Mouse (Mus musculus): Measurements from ENCODE around the gene Sowahd. TPM values are rescaled to one million over a fixed set of nuclear protein-coding genes. Genes with fewer than 3 reads are reported as not detected.

Sowahd gene
- polyA plus RNA-seq, 1 experiment from 2014 or later, result not detected

GRCm38 (mm10) chrX:37084318-37084926 lies 35.8 kb downstream of the Sowahd start:
- DNase-seq (ENCODE audit: low spot score) (no peak), ATAC-seq (ENCODE audit: low FRiP score) (peak; percentile 48)
- Histone ChIP-seq H3K4me3 (ENCODE audit: low read depth, low read length) (peak overlapping the region; percentile 58), H3K27me3 (ENCODE audit: control insufficient read depth, insufficient read depth, low read length) (no peaks in the 10 kb centered on the region), H3K4me2 (replicated peaks; ENCODE audit: low read depth, low read length) (peak overlapping the region; percentile 58), H3K36me3 (ENCODE audit: control insufficient read depth, insufficient read depth, low read length) (no peaks in the 10 kb centered on the region), H3K9ac (ENCODE audit: low read depth, low read length) (peak overlapping the region; percentile 78), H3K27ac (ENCODE audit: low read depth, low read length) (peak overlapping the region; percentile 77), H3K9me3 (ENCODE audit: control insufficient read depth, low read length) (no peaks in the 10 kb centered on the region), H3K4me1 (replicated peaks; ENCODE audit: control insufficient read depth, insufficient read depth, low read length) (no peaks in the 10 kb centered on the region)
- 15% methylated on average over 19 of the region's 19 CpGs for WGBS

- ATAC-seq (ENCODE audit: low FRiP score), result peak; percentile 95
- no peaks in the 10 kb centered on the region for H3K27me3 ChIP-seq (ENCODE audit: control insufficient read depth, insufficient read depth, low read length)
- H3K9ac ChIP-seq (ENCODE audit: low read depth, low read length), result peak within 1 kb of the TSS; percentile 78
- peak within 1 kb of the TSS; percentile 77 for H3K27ac ChIP-seq (ENCODE audit: low read depth, low read length)
- WGBS, result 11% methylated on average over 38 of the region's 38 CpGs
- H3K4me2 ChIP-seq (replicated peaks; ENCODE audit: low read depth, low read length), result peak within 1 kb of the TSS; percentile 58
- no peaks in the 10 kb centered on the region for H3K36me3 ChIP-seq (ENCODE audit: control insufficient read depth, insufficient read depth, low read length)
- peak within 1 kb of the TSS; percentile 58 for H3K4me3 ChIP-seq (ENCODE audit: low read depth, low read length)
- DNase-seq (ENCODE audit: low spot score), result peak; percentile 88
- H3K4me1 ChIP-seq (replicated peaks; ENCODE audit: control insufficient read depth, insufficient read depth, low read length), result no peaks in the 10 kb centered on the region
- no peaks in the 10 kb centered on the region for H3K9me3 ChIP-seq (ENCODE audit: control insufficient read depth, low read length)
These were observed 36.4 kb downstream of the Sowahd start, which contains the start of gene Rpl39 for GRCm38 (mm10) chrX:37084927-37085660. Rpl39 (minus strand) TSS chrX:37085402.

- Histone ChIP-seq H3K27me3 (ENCODE audit: control insufficient read depth, insufficient read depth, low read length) (no peaks in the 10 kb centered on the region), H3K4me1 (replicated peaks; ENCODE audit: control insufficient read depth, insufficient read depth, low read length) (no peaks in the 10 kb centered on the region), H3K4me2 (replicated peaks; ENCODE audit: low read depth, low read length) (0 out of 2 replicates have a peak overlapping the region, but pooled peaks have one; percentile 23), H3K9ac (ENCODE audit: low read depth, low read length) (no peak overlapping the region), H3K27ac (ENCODE audit: low read depth, low read length) (peak overlapping the region; percentile 77; the same call in 1 of the 2 replicates), H3K36me3 (ENCODE audit: control insufficient read depth, insufficient read depth, low read length) (no peaks in the 10 kb centered on the region), H3K4me3 (ENCODE audit: low read depth, low read length) (peak overlapping the region; percentile 58), H3K9me3 (ENCODE audit: control insufficient read depth, low read length) (no peaks in the 10 kb centered on the region)
- ATAC-seq (ENCODE audit: low FRiP score) (no peak; the same call in 1 of the 2 replicates), DNase-seq (ENCODE audit: low spot score) (no peak)
- WGBS, result 20% methylated on average over 9 of the region's 9 CpGs
These were observed 37.0 kb downstream of the Sowahd start for GRCm38 (mm10) chrX:37085665-37086064.

- Histone ChIP-seq H3K4me1 (replicated peaks; ENCODE audit: control insufficient read depth, insufficient read depth, low read length) (no peaks in the 10 kb centered on the region), H3K27me3 (ENCODE audit: control insufficient read depth, insufficient read depth, low read length) (no peaks in the 10 kb centered on the region), H3K9me3 (ENCODE audit: control insufficient read depth, low read length) (no peaks in the 10 kb centered on the region), H3K4me3 (ENCODE audit: low read depth, low read length) (no peak overlapping the region), H3K36me3 (ENCODE audit: control insufficient read depth, insufficient read depth, low read length) (no peaks in the 10 kb centered on the region), H3K27ac (ENCODE audit: low read depth, low read length) (no peak overlapping the region), H3K4me2 (replicated peaks; ENCODE audit: low read depth, low read length) (no peak overlapping the region), H3K9ac (ENCODE audit: low read depth, low read length) (no peak overlapping the region)
- 81% methylated on average over 1 of the region's 1 CpGs for WGBS
- DNase-seq (ENCODE audit: low spot score) (no peak), ATAC-seq (ENCODE audit: low FRiP score) (no peak)
These were observed 40.1 kb downstream of the Sowahd start for GRCm38 (mm10) chrX:37088778-37089177.

- no peak overlapping the region for H3K9ac ChIP-seq (ENCODE audit: low read depth, low read length)
- no peak for DNase-seq (ENCODE audit: low spot score)
- ATAC-seq (ENCODE audit: low FRiP score), result no peak
- H3K4me1 ChIP-seq (replicated peaks; ENCODE audit: control insufficient read depth, insufficient read depth, low read length), result no peaks in the 10 kb centered on the region
- no peaks in the 10 kb centered on the region for H3K36me3 ChIP-seq (ENCODE audit: control insufficient read depth, insufficient read depth, low read length)
- 86% methylated on average over 3 of the region's 3 CpGs for WGBS
- no peak overlapping the region for H3K4me2 ChIP-seq (replicated peaks; ENCODE audit: low read depth, low read length)
- H3K27me3 ChIP-seq (ENCODE audit: control insufficient read depth, insufficient read depth, low read length), result no peaks in the 10 kb centered on the region
- H3K4me3 ChIP-seq (ENCODE audit: low read depth, low read length), result no peak overlapping the region
- H3K9me3 ChIP-seq (ENCODE audit: control insufficient read depth, low read length), result no peaks in the 10 kb centered on the region
- no peak overlapping the region for H3K27ac ChIP-seq (ENCODE audit: low read depth, low read length)
These were observed 42.8 kb downstream of the Sowahd start for GRCm38 (mm10) chrX:37091457-37091856.

GRCm38 (mm10) chrX:37095106-37095768 lies 46.6 kb downstream of the Sowahd start:
- Histone ChIP-seq H3K27ac (ENCODE audit: low read depth, low read length) (no peak overlapping the region), H3K27me3 (ENCODE audit: control insufficient read depth, insufficient read depth, low read length) (no peaks in the 10 kb centered on the region), H3K4me1 (replicated peaks; ENCODE audit: control insufficient read depth, insufficient read depth, low read length) (no peaks in the 10 kb centered on the region), H3K9me3 (ENCODE audit: control insufficient read depth, low read length) (no peaks in the 10 kb centered on the region), H3K9ac (ENCODE audit: low read depth, low read length) (no peak overlapping the region), H3K4me2 (replicated peaks; ENCODE audit: low read depth, low read length) (no peak overlapping the region), H3K36me3 (ENCODE audit: control insufficient read depth, insufficient read depth, low read length) (no peaks in the 10 kb centered on the region), H3K4me3 (ENCODE audit: low read depth, low read length) (no peak overlapping the region)
- WGBS, result 89% methylated on average over 11 of the region's 11 CpGs
- DNase-seq (ENCODE audit: low spot score) (no peak), ATAC-seq (ENCODE audit: low FRiP score) (no peak)

GRCm38 (mm10) chrX:37098681-37099080 lies 50.0 kb downstream of the Sowahd start:
- WGBS, result 88% methylated on average over 3 of the region's 3 CpGs
- no peaks in the 10 kb centered on the region for H3K36me3 ChIP-seq (ENCODE audit: control insufficient read depth, insufficient read depth, low read length)
- H3K9me3 ChIP-seq (ENCODE audit: control insufficient read depth, low read length), result no peaks in the 10 kb centered on the region
- no peak overlapping the region for H3K9ac ChIP-seq (ENCODE audit: low read depth, low read length)
- no peaks in the 10 kb centered on the region for H3K27me3 ChIP-seq (ENCODE audit: control insufficient read depth, insufficient read depth, low read length)
- no peak overlapping the region for H3K4me3 ChIP-seq (ENCODE audit: low read depth, low read length)
- no peaks in the 10 kb centered on the region for H3K4me1 ChIP-seq (replicated peaks; ENCODE audit: control insufficient read depth, insufficient read depth, low read length)
- no peak for ATAC-seq (ENCODE audit: low FRiP score)
- H3K27ac ChIP-seq (ENCODE audit: low read depth, low read length), result no peak overlapping the region
- DNase-seq (ENCODE audit: low spot score), result no peak
- no peak overlapping the region for H3K4me2 ChIP-seq (replicated peaks; ENCODE audit: low read depth, low read length)

Measured in hindbrain, embryonic 11.5 days (tissue).